Mouse (Mus musculus) B cell, adult (primary cell): ENCODE measurements around the gene Gm28038. TPM values are rescaled to one million over a fixed set of nuclear protein-coding genes. Genes with fewer than 3 reads are reported as not detected.

Experiments
- total RNA-seq: library from RNA; stranded (reverse); gene quantifications from 4 replicates; pipeline ENCODE4 v1.2.4, GENCODE M21; 2023; ENCODE audit not compliant: inconsistent age

The Gm28038 gene
- 3.3 TPM in 1 of 4 replicates, not detected in the others for total RNA-seq

DNA sequence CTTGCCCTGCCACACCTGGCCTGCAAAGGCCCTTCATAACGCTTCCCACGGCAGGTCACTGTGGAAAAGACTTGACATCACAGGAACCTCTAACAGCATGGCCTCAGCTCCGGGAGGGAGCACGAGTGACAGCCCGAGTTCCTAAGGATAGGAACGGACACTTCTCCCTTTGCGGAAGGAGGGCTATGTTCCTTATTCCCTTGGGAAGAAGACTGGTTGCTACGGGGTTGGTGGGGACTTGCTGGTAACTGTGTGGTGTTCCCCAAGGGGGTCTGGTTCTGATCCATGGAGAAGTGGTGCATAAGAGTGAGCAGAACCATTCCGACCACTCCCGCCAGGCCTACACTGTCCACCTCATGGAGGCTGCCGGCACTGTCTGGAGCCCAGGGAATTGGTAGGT lies at the start of gene Gm28038:
Gene Gm28038 (plus strand): TSS at position 301 of the 400 bp plus-strand sequence.

GRCm38 (mm10) chr2:30237199-30237880 lies 43.5 kb upstream of the Gm28038 start, which contains the start of gene Lrrc8a:
TSS of gene Lrrc8a (plus strand) at chr2:30237715.

GRCm38 (mm10) chr2:30240267-30240666 lies 40.6 kb upstream of the Gm28038 start, which contains the start of gene Gm28035:
TSS of gene Gm28035 (plus strand) at chr2:30240567.

DNA sequence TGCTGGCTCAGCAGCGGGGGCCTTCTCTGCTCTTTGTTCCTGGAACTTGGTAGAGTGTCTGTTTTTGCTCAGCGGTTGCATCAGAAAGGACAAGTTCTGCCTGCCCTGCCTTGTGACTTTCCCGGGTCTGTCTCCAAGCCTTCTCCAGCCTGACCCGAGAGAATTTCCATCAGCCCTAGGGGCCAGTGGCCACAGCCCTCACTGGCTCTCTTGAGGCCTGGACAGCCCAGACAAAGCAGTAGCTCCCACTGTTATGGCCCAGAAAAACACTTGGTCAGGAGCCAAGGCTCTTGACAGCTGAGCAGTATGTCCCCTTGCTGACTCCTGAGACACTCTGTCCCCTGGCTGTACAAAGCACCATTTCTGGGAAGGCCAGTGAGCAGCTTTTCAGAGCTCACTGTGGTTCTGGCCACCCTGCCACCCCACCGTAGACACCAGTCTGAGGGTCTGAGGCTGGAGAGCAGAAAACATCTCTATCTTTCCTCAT lies 15.0 kb upstream of the Gm28038 start, which contains the start of gene Phyhd1:
Gene Phyhd1 (plus strand): TSS at position 437 of the 487 bp plus-strand sequence.

DNA sequence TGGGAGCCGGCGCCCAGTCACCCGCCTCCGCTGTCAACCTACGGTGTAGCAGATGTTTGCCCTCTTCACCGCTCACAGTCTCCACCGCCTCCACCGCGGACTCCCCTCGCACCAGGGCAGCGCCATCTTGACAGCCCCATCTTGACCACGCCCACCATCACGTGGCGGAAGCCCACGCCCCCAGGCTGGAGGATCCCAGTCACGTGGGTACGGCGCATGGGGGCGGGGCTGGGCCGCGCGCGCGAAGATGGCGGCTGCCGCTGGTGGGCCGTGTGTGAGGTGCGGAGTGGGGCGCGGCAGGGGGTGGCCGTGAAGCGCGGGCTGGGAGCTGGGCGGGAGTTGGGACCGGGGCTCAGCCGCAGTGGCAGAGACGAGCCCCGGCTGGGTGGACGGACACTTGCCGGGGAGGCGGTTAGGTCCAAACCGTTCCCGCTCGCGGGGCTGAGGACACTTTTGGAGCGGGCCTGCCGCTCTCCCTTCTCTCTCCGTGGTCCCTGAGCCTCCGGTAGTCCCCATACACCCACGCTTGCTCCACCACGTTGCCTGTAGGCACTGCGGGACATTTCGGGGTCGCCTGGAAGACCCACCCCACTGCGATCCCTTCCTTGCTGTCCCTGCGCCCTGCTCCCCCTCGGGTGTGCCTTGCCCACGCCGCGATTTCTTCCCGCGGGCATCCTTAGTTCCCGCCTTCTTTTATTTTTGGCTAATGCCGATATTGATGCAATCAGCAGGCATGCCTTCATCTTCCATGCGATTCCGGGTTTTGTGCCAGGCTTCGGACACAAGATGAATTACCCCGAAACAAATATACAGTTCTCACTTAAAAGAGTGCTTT lies 5.6 kb downstream of the Gm28038 start, which contains the start of the genes Dolk and Nup188:
Gene Dolk (minus strand): TSS at position 143 of the 835 bp plus-strand sequence.
Gene Nup188 (plus strand): TSS at position 206 of the 835 bp plus-strand sequence.

Other genes starting within 250 kb of the Gm28038 start
- 2.5 to 4.4 TPM (median 2.8 TPM) in 4 replicates for gene Wdr34, start 232.2 kb upstream of the Gm28038 start, total RNA-seq
- 251 to 275 TPM (median 261 TPM) in 4 replicates for gene Set, start 223.7 kb upstream of the Gm28038 start, total RNA-seq
- 0.87 to 2.3 TPM (median 1.7 TPM) in 4 replicates for gene Pkn3, start 203.4 kb upstream of the Gm28038 start, total RNA-seq
- gene Zdhhc12, start 187.4 kb upstream of the Gm28038 start, total RNA-seq: 14.2 to 18.4 TPM (median 15.7 TPM) in 4 replicates
- 67.6 to 74.2 TPM (median 71.0 TPM) in 4 replicates for gene Zer1, start 156.5 kb upstream of the Gm28038 start, total RNA-seq
- 39.1 to 46.0 TPM (median 41.8 TPM) in 4 replicates for gene Tbc1d13, start 147.3 kb upstream of the Gm28038 start, total RNA-seq
- gene Endog, start 109.5 kb upstream of the Gm28038 start, total RNA-seq: 8.8 to 9.3 TPM (median 9.1 TPM) in 4 replicates
- 19.9 to 23.6 TPM (median 22.6 TPM) in 4 replicates for gene Spout1, start 102.6 kb upstream of the Gm28038 start, total RNA-seq
- gene Kyat1, start 75.2 kb upstream of the Gm28038 start, total RNA-seq: 7.4 to 11.1 TPM (median 7.9 TPM) in 4 replicates
- gene Lrrc8a, start 43.3 kb upstream of the Gm28038 start, total RNA-seq: 26.7 to 32.9 TPM (median 28.9 TPM) in 4 replicates
- gene Gm28035, start 40.5 kb upstream of the Gm28038 start, total RNA-seq: 0.90 to 5.9 TPM (median 3.4 TPM) in 4 replicates
- gene Phyhd1, start 14.8 kb upstream of the Gm28038 start, total RNA-seq: 4.9 to 10.3 TPM (median 8.9 TPM) in 4 replicates
- gene Dolk, start 5.3 kb downstream of the Gm28038 start, total RNA-seq: 8.1 to 11.2 TPM (median 9.9 TPM) in 4 replicates
- 50.2 to 59.9 TPM (median 55.0 TPM) in 4 replicates for gene Nup188, start 5.4 kb downstream of the Gm28038 start, total RNA-seq
- gene Sh3glb2, start 78.3 kb downstream of the Gm28038 start, total RNA-seq: 56.1 to 83.8 TPM (median 71.9 TPM) in 4 replicates
- 12.5 to 23.0 TPM (median 18.0 TPM) in 4 replicates for gene Miga2, start 83.2 kb downstream of the Gm28038 start, total RNA-seq
- gene Dolpp1, start 111.2 kb downstream of the Gm28038 start, total RNA-seq: 17.4 to 23.5 TPM (median 19.5 TPM) in 4 replicates
- 20.2 to 34.2 TPM (median 25.9 TPM) in 4 replicates for gene Crat, start 134.8 kb downstream of the Gm28038 start, total RNA-seq
- 140 to 153 TPM (median 144 TPM) in 4 replicates for gene Ptpa, start 135.0 kb downstream of the Gm28038 start, total RNA-seq
- 2.8 to 4.8 TPM (median 3.2 TPM) in 4 replicates for gene Ier5l, start 193.2 kb downstream of the Gm28038 start, total RNA-seq